ENCODE assay signal across 10 mouse cellular contexts in the genomic region with DNA sequence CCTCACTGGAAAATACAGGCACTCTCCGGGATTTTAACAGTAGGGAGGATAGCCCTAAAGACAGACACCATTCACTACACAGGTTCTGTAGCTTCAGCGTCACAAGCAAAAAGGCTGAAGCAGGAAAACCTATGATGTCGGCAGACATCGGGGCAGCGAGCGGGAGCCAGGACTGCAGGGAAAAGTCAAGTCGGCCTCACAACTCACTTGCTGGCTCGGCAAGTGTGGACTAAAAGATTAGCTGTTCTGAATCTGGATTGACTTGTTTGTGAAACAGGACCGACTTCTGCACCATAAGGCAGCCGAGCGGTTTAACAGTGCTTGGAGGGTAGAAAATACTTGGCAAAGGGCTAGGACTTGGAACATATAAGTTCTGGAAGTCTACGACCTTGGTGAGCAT. TPM values are rescaled to one million over a fixed set of nuclear protein-coding genes. Genes with fewer than 3 reads are reported as not detected.
DNase-seq lines count a peak whose midpoint lies in the region; ATAC-seq and TF ChIP-seq lines count a peak whose summit lies in the region.
"Had no signal": no experiment of that assay in that cellular context is flagged by ENCODE, and none has a peak within 500 bp of the region (broad histone marks: within the 10 kb centered on the region; RNA-seq: fewer than 3 reads in every experiment).

No protein-coding gene starts in this region.

- intact Hi-C loops in left cerebral cortex, postnatal 36 days (cut with DNase I): no loop called here

- H3K36me3 ChIP-seq in hindbrain, embryonic 14.5 days (replicated peaks; ENCODE audit: control insufficient read depth, insufficient read depth): no peaks in the 10 kb centered on the region
- H3K36me3 ChIP-seq in hindbrain, postnatal 0 days (ENCODE audit: insufficient read depth, low read length): no peaks in the 10 kb centered on the region
- H3K36me3 ChIP-seq in midbrain, embryonic 13.5 days: no peaks in the 10 kb centered on the region
- no peaks in the 10 kb centered on the region for H3K36me3 ChIP-seq in midbrain, embryonic 16.5 days (ENCODE audit: control insufficient read depth, insufficient read depth, low read length)
- H3K36me3 ChIP-seq in heart, embryonic 12.5 days: no peaks in the 10 kb centered on the region
- no peaks in the 10 kb centered on the region for H3K36me3 ChIP-seq in stomach, embryonic 15.5 days

- H3K27ac ChIP-seq in hindbrain, embryonic 14.5 days: no peak overlapping the region
- no peak overlapping the region for H3K27ac ChIP-seq in hindbrain, postnatal 0 days
- no peak overlapping the region for H3K27ac ChIP-seq in midbrain, embryonic 13.5 days
- no peak overlapping the region for H3K27ac ChIP-seq in midbrain, embryonic 16.5 days (ENCODE audit: low read length)
- no peak overlapping the region for H3K27ac ChIP-seq in heart, embryonic 12.5 days (ENCODE audit: poor library complexity, severe bottlenecking)
- peak overlapping the region; percentile 78 for H3K27ac ChIP-seq in stomach, embryonic 15.5 days

- TF ChIP-seq CTCF in hindbrain, postnatal 0 days (IDR thresholded peaks at IDR 0.05; ENCODE audit: low read depth): no peak

- no peak for ATAC-seq in hindbrain, embryonic 14.5 days (ENCODE audit: low FRiP score)
- ATAC-seq in hindbrain, postnatal 0 days: no peak
- no peak for ATAC-seq in midbrain, embryonic 13.5 days
- no peak for ATAC-seq in midbrain, embryonic 16.5 days
- no peak for ATAC-seq in heart, embryonic 12.5 days (ENCODE audit: insufficient number of reproducible peaks, low FRiP score)
- ATAC-seq in stomach, embryonic 15.5 days (ENCODE audit: insufficient read depth, low FRiP score, low read depth): no peak

- H3K4me2 ChIP-seq in hindbrain, embryonic 14.5 days (replicated peaks): peak overlapping the region; percentile 3; the same call in 1 of the 2 replicates
- H3K4me2 ChIP-seq in hindbrain, postnatal 0 days (ENCODE audit: low read depth, low read length): no peak overlapping the region
- H3K4me2 ChIP-seq in midbrain, embryonic 13.5 days (replicated peaks): no peak overlapping the region
- H3K4me2 ChIP-seq in midbrain, embryonic 16.5 days (ENCODE audit: low read length): no peak overlapping the region
- peak overlapping the region; percentile 80; the same call in 1 of the 2 replicates for H3K4me2 ChIP-seq in heart, embryonic 12.5 days
- H3K4me2 ChIP-seq in stomach, embryonic 15.5 days: peak overlapping the region; percentile 75; the same call in 1 of the 2 replicates

- H3K4me1 ChIP-seq in hindbrain, embryonic 14.5 days (replicated peaks; ENCODE audit: control insufficient read depth, insufficient read depth, low read length): peaks cover 17% of the 10 kb centered on the region
- peaks cover 5% of the 10 kb centered on the region for H3K4me1 ChIP-seq in hindbrain, postnatal 0 days (ENCODE audit: insufficient read depth, low read length)
- H3K4me1 ChIP-seq in midbrain, embryonic 13.5 days (replicated peaks): peaks cover 42% of the 10 kb centered on the region
- H3K4me1 ChIP-seq in midbrain, embryonic 16.5 days (ENCODE audit: control insufficient read depth, insufficient read depth, low read length): peaks cover 19% of the 10 kb centered on the region
- H3K4me1 ChIP-seq in heart, embryonic 12.5 days (replicated peaks): peaks cover 19% of the 10 kb centered on the region
- peaks cover 22% of the 10 kb centered on the region for H3K4me1 ChIP-seq in stomach, embryonic 15.5 days

- H3K9ac ChIP-seq in hindbrain, embryonic 14.5 days: no peak overlapping the region; the same call in 1 of the 2 replicates
- H3K9ac ChIP-seq in hindbrain, postnatal 0 days (replicated peaks; ENCODE audit: low read length): no peak overlapping the region
- H3K9ac ChIP-seq in midbrain, embryonic 13.5 days (replicated peaks): peak overlapping the region; percentile 46; the same call in 1 of the 2 replicates
- H3K9ac ChIP-seq in midbrain, embryonic 16.5 days (ENCODE audit: low read depth, low read length): no peak overlapping the region
- peak overlapping the region; percentile 60; the same call in 1 of the 2 replicates for H3K9ac ChIP-seq in heart, embryonic 12.5 days
- H3K9ac ChIP-seq in stomach, embryonic 15.5 days: no peak overlapping the region

- no peaks in the 10 kb centered on the region for H3K9me3 ChIP-seq in hindbrain, embryonic 14.5 days (ENCODE audit: control insufficient read depth, low read length)
- no peaks in the 10 kb centered on the region for H3K9me3 ChIP-seq in hindbrain, postnatal 0 days (ENCODE audit: low read length)
- H3K9me3 ChIP-seq in midbrain, embryonic 13.5 days: no peaks in the 10 kb centered on the region
- H3K9me3 ChIP-seq in midbrain, embryonic 16.5 days (replicated peaks; ENCODE audit: control insufficient read depth, low read length, poor library complexity, severe bottlenecking): no peaks in the 10 kb centered on the region
- H3K9me3 ChIP-seq in heart, embryonic 12.5 days (replicated peaks): no peaks in the 10 kb centered on the region
- H3K9me3 ChIP-seq in stomach, embryonic 15.5 days: no peaks in the 10 kb centered on the region

- H3K4me3 ChIP-seq in hindbrain, embryonic 14.5 days (replicated peaks; ENCODE audit: low read length): no peak overlapping the region
- no peak overlapping the region for H3K4me3 ChIP-seq in hindbrain, postnatal 0 days (ENCODE audit: low read length)
- H3K4me3 ChIP-seq in midbrain, embryonic 13.5 days (replicated peaks): no peak overlapping the region
- no peak overlapping the region for H3K4me3 ChIP-seq in midbrain, embryonic 16.5 days (ENCODE audit: low read depth, low read length)
- no peak overlapping the region; the same call in 1 of the 2 replicates for H3K4me3 ChIP-seq in heart, embryonic 12.5 days
- H3K4me3 ChIP-seq in stomach, embryonic 15.5 days (replicated peaks): no peak overlapping the region

- H3K27me3 ChIP-seq in hindbrain, embryonic 14.5 days (ENCODE audit: control insufficient read depth, insufficient read depth, low read length): peaks cover 34% of the 10 kb centered on the region
- 0 out of 2 replicates have a peak, but pooled peaks cover 8% of the 10 kb centered on the region for H3K27me3 ChIP-seq in hindbrain, postnatal 0 days (ENCODE audit: insufficient read depth, low read length)
- H3K27me3 ChIP-seq in midbrain, embryonic 13.5 days: peaks cover 38% of the 10 kb centered on the region
- H3K27me3 ChIP-seq in midbrain, embryonic 16.5 days (ENCODE audit: control insufficient read depth, insufficient read depth, low read depth, low read length): peaks cover 27% of the 10 kb centered on the region
- H3K27me3 ChIP-seq in heart, embryonic 12.5 days (replicated peaks): no peaks in the 10 kb centered on the region
- no peaks in the 10 kb centered on the region for H3K27me3 ChIP-seq in stomach, embryonic 15.5 days (replicated peaks)

- WGBS in hindbrain, embryonic 14.5 days: 36% methylated on average over 12 of the region's 12 CpGs
- WGBS in hindbrain, postnatal 0 days: 38% methylated on average over 12 of the region's 12 CpGs
- WGBS in midbrain, embryonic 13.5 days: 28% methylated on average over 12 of the region's 12 CpGs
- WGBS in midbrain, embryonic 16.5 days: 28% methylated on average over 12 of the region's 12 CpGs
- WGBS in heart, embryonic 12.5 days: 39% methylated on average over 12 of the region's 12 CpGs
- WGBS in stomach, embryonic 15.5 days: 57% methylated on average over 12 of the region's 12 CpGs

- no peak for DNase-seq in hindbrain, embryonic 14.5 days (ENCODE audit: low spot score)
- no peak for DNase-seq in hindbrain, postnatal 0 days (ENCODE audit: low spot score)
- no peak for DNase-seq in left cerebral cortex, postnatal 36 days (ENCODE audit: low spot score in 2 of 2)
- DNase-seq: cerebellum, adult 11 months; thymus, adult 18-20 months had no signal

RNA-seq across cellular contexts. Expression of a gene that starts 3.0 kb away (rescaled TPM):
- polyA plus RNA-seq in hindbrain, embryonic 14.5 days (2014; fragmentation: Nextera tagmentation; extraction: Ambion mirVana): 5.3 and 5.6 TPM in 2 replicates
- 15.1 and 15.8 TPM in 2 replicates for total RNA-seq in hindbrain, postnatal 0 days (2014; rRNA removed)
- 4.4 and 5.1 TPM in 2 replicates for polyA plus RNA-seq in hindbrain, postnatal 0 days (2015; fragmentation: Nextera tagmentation; extraction: Ambion mirVana)
- polyA plus RNA-seq in midbrain, embryonic 13.5 days (2015; fragmentation: Nextera tagmentation; extraction: Ambion mirVana): 3.5 and 3.9 TPM in 2 replicates
- polyA plus RNA-seq in midbrain, embryonic 16.5 days (2015; fragmentation: Nextera tagmentation; extraction: Ambion mirVana): 4.1 and 4.2 TPM in 2 replicates
- 2.8 and 3.0 TPM in 2 replicates for polyA plus RNA-seq in heart, embryonic 12.5 days (2016; fragmentation: Nextera tagmentation; extraction: Ambion mirVana)
- 5.1 and 5.4 TPM in 2 replicates for polyA plus RNA-seq in stomach, embryonic 15.5 days (2015; fragmentation: Nextera tagmentation; extraction: Ambion mirVana)
- 10 to 100 TPM; 42.8 to 51.6 TPM for total RNA-seq in left cerebral cortex, postnatal 36 days (2021)

RNA-seq across cellular contexts. Expression of a gene that starts 11.5 kb away (rescaled TPM):
- polyA plus RNA-seq in hindbrain, embryonic 14.5 days (2014; fragmentation: Nextera tagmentation; extraction: Ambion mirVana): 8.3 and 10.6 TPM in 2 replicates
- total RNA-seq in hindbrain, postnatal 0 days (2014; rRNA removed): 13.2 and 19.0 TPM in 2 replicates
- polyA plus RNA-seq in hindbrain, postnatal 0 days (2015; fragmentation: Nextera tagmentation; extraction: Ambion mirVana): 18.5 and 20.8 TPM in 2 replicates
- polyA plus RNA-seq in midbrain, embryonic 13.5 days (2015; fragmentation: Nextera tagmentation; extraction: Ambion mirVana): 6.5 and 7.8 TPM in 2 replicates
- 11.6 and 13.0 TPM in 2 replicates for polyA plus RNA-seq in midbrain, embryonic 16.5 days (2015; fragmentation: Nextera tagmentation; extraction: Ambion mirVana)
- 13.5 and 13.8 TPM in 2 replicates for polyA plus RNA-seq in heart, embryonic 12.5 days (2016; fragmentation: Nextera tagmentation; extraction: Ambion mirVana)
- 19.2 and 23.7 TPM in 2 replicates for polyA plus RNA-seq in stomach, embryonic 15.5 days (2015; fragmentation: Nextera tagmentation; extraction: Ambion mirVana)
- total RNA-seq in left cerebral cortex, postnatal 36 days (2021): 10 to 100 TPM; 72.3 to 80.3 TPM

RNA-seq across cellular contexts. Expression of a gene that starts 11.5 kb away (rescaled TPM):
- 1.7 and 1.9 TPM in 2 replicates for polyA plus RNA-seq in hindbrain, embryonic 14.5 days (2014; fragmentation: Nextera tagmentation; extraction: Ambion mirVana)
- 9.4 and 13.8 TPM in 2 replicates for total RNA-seq in hindbrain, postnatal 0 days (2014; rRNA removed)
- polyA plus RNA-seq in hindbrain, postnatal 0 days (2015; fragmentation: Nextera tagmentation; extraction: Ambion mirVana): 3.9 and 4.8 TPM in 2 replicates
- 0.99 and 1.1 TPM in 2 replicates for polyA plus RNA-seq in midbrain, embryonic 13.5 days (2015; fragmentation: Nextera tagmentation; extraction: Ambion mirVana)
- 2.8 and 3.6 TPM in 2 replicates for polyA plus RNA-seq in midbrain, embryonic 16.5 days (2015; fragmentation: Nextera tagmentation; extraction: Ambion mirVana)
- polyA plus RNA-seq in heart, embryonic 12.5 days (2016; fragmentation: Nextera tagmentation; extraction: Ambion mirVana): 5.8 and 6.6 TPM in 2 replicates
- 3.5 and 3.6 TPM in 2 replicates for polyA plus RNA-seq in stomach, embryonic 15.5 days (2015; fragmentation: Nextera tagmentation; extraction: Ambion mirVana)
- 10 to 100 TPM; 16.1 to 19.3 TPM for total RNA-seq in left cerebral cortex, postnatal 36 days (2021)
- total RNA-seq: megakaryocyte-erythroid progenitor cell, adult 5-6 weeks had no signal

RNA-seq across cellular contexts. Expression of a gene that starts 19.2 kb away (rescaled TPM):
- polyA plus RNA-seq in hindbrain, embryonic 14.5 days (2014; fragmentation: Nextera tagmentation; extraction: Ambion mirVana): 20.9 and 24.2 TPM in 2 replicates
- 28.9 and 40.4 TPM in 2 replicates for total RNA-seq in hindbrain, postnatal 0 days (2014; rRNA removed)
- 30.2 and 30.7 TPM in 2 replicates for polyA plus RNA-seq in hindbrain, postnatal 0 days (2015; fragmentation: Nextera tagmentation; extraction: Ambion mirVana)
- 18.8 and 20.0 TPM in 2 replicates for polyA plus RNA-seq in midbrain, embryonic 13.5 days (2015; fragmentation: Nextera tagmentation; extraction: Ambion mirVana)
- polyA plus RNA-seq in midbrain, embryonic 16.5 days (2015; fragmentation: Nextera tagmentation; extraction: Ambion mirVana): 29.9 and 37.0 TPM in 2 replicates
- polyA plus RNA-seq in heart, embryonic 12.5 days (2016; fragmentation: Nextera tagmentation; extraction: Ambion mirVana): 7.8 and 8.4 TPM in 2 replicates
- 6.8 and 8.7 TPM in 2 replicates for polyA plus RNA-seq in stomach, embryonic 15.5 days (2015; fragmentation: Nextera tagmentation; extraction: Ambion mirVana)
- 10 to 100 TPM; 13.2 to 16.6 TPM for total RNA-seq in left cerebral cortex, postnatal 36 days (2021)

RNA-seq across cellular contexts. Expression of a gene that starts 57.9 kb away (rescaled TPM):
- 6.1 and 8.0 TPM in 2 replicates for polyA plus RNA-seq in hindbrain, embryonic 14.5 days (2014; fragmentation: Nextera tagmentation; extraction: Ambion mirVana)
- 12.8 and 15.5 TPM in 2 replicates for total RNA-seq in hindbrain, postnatal 0 days (2014; rRNA removed)
- 6.4 and 6.9 TPM in 2 replicates for polyA plus RNA-seq in hindbrain, postnatal 0 days (2015; fragmentation: Nextera tagmentation; extraction: Ambion mirVana)
- 1.7 and 3.7 TPM in 2 replicates for polyA plus RNA-seq in midbrain, embryonic 13.5 days (2015; fragmentation: Nextera tagmentation; extraction: Ambion mirVana)
- polyA plus RNA-seq in midbrain, embryonic 16.5 days (2015; fragmentation: Nextera tagmentation; extraction: Ambion mirVana): 5.7 and 6.3 TPM in 2 replicates
- polyA plus RNA-seq in heart, embryonic 12.5 days (2016; fragmentation: Nextera tagmentation; extraction: Ambion mirVana): 1.1 and 1.7 TPM in 2 replicates
- 3.8 and 4.0 TPM in 2 replicates for polyA plus RNA-seq in stomach, embryonic 15.5 days (2015; fragmentation: Nextera tagmentation; extraction: Ambion mirVana)
- total RNA-seq in left cerebral cortex, postnatal 36 days (2021): 100 to 1,000 TPM; 129 to 172 TPM

Comparison
In these comparisons a context has a peak if more than half of its experiments do, and no peak if none do; other contexts are left out.
1. H3K4me2 ChIP-seq: peak in hindbrain, embryonic 14.5 days (single experiment), heart, embryonic 12.5 days (single experiment) and stomach, embryonic 15.5 days (single experiment); none in hindbrain, postnatal 0 days (single experiment), midbrain, embryonic 13.5 days (single experiment) and midbrain, embryonic 16.5 days (single experiment).
2. H3K9ac ChIP-seq: peak in midbrain, embryonic 13.5 days (single experiment) and heart, embryonic 12.5 days (single experiment); none in hindbrain, embryonic 14.5 days (single experiment), hindbrain, postnatal 0 days (single experiment), midbrain, embryonic 16.5 days (single experiment) and stomach, embryonic 15.5 days (single experiment).